Mouse (Mus musculus): ENCODE data around the gene Zfp319. TPM values are rescaled to one million over a fixed set of nuclear protein-coding genes. Genes with fewer than 3 reads are reported as not detected.

The Zfp319 gene
- polyA plus RNA-seq, 1 experiment from 2014 or later: 18.6 TPM

GRCm38 (mm10) chr8:95289066-95289650 is 42.6 kb downstream of the Zfp319 start:
- H3K9me3 ChIP-seq: no peaks in the 10 kb centered on the region
- no peak for ATAC-seq (replicated peaks)
- H3K36me3 ChIP-seq: no peaks in the 10 kb centered on the region
- no peak overlapping the region for H3K27ac ChIP-seq (replicated peaks)
- H3K4me1 ChIP-seq: peaks cover 9% of the 10 kb centered on the region
- H3K4me2 ChIP-seq (replicated peaks): no peak overlapping the region
- H3K27me3 ChIP-seq: 0 out of 2 replicates have a peak, but pooled peaks cover 3% of the 10 kb centered on the region
- WGBS: 72% methylated on average over 6 of the region's 6 CpGs
- H3K4me3 ChIP-seq: no peak overlapping the region
- no peak overlapping the region for H3K9ac ChIP-seq (replicated peaks)

- 58% methylated on average over 5 of the region's 5 CpGs for WGBS
- Histone ChIP-seq H3K9ac (replicated peaks) (no peak overlapping the region), H3K4me2 (replicated peaks) (no peak overlapping the region), H3K9me3 (no peaks in the 10 kb centered on the region), H3K4me1 (no peaks in the 10 kb centered on the region), H3K4me3 (no peak overlapping the region), H3K27ac (replicated peaks) (no peak overlapping the region), H3K27me3 (0 out of 2 replicates have a peak, but pooled peaks cover 3% of the 10 kb centered on the region), H3K36me3 (no peaks in the 10 kb centered on the region)
- peak; percentile 53; the same call in 1 of the 2 replicates for ATAC-seq (replicated peaks)
These were observed 50.3 kb downstream of the Zfp319 start for GRCm38 (mm10) chr8:95281493-95281892.

Other genes starting within 250 kb of the Zfp319 start
- gene Kifc3, start 129.1 kb downstream of the Zfp319 start, polyA plus RNA-seq (2015; fragmentation: Nextera tagmentation; extraction: Ambion mirVana): 16.0 and 20.7 TPM in 2 replicates
- gene Cngb1, start 25.4 kb downstream of the Zfp319 start, polyA plus RNA-seq (2015; fragmentation: Nextera tagmentation; extraction: Ambion mirVana): 0.18 and 0.31 TPM in 2 replicates
- gene Tepp, start 21.4 kb downstream of the Zfp319 start, polyA plus RNA-seq (2015; fragmentation: Nextera tagmentation; extraction: Ambion mirVana): 1.3 and 1.4 TPM in 2 replicates
- gene Usb1, start 334 bp upstream of the Zfp319 start, polyA plus RNA-seq (2015; fragmentation: Nextera tagmentation; extraction: Ambion mirVana): 44.4 and 45.9 TPM in 2 replicates
- 13.8 and 15.0 TPM in 2 replicates for gene Mmp15, start 20.3 kb upstream of the Zfp319 start, polyA plus RNA-seq (2015; fragmentation: Nextera tagmentation; extraction: Ambion mirVana)
- 131 and 141 TPM in 2 replicates for gene Cfap20, start 102.9 kb upstream of the Zfp319 start, polyA plus RNA-seq (2015; fragmentation: Nextera tagmentation; extraction: Ambion mirVana)
- gene Csnk2a2, start 158.1 kb upstream of the Zfp319 start, polyA plus RNA-seq (2015; fragmentation: Nextera tagmentation; extraction: Ambion mirVana): 9.8 and 10.6 TPM in 2 replicates
- gene Ccdc113, start 202.1 kb upstream of the Zfp319 start, polyA plus RNA-seq (2015; fragmentation: Nextera tagmentation; extraction: Ambion mirVana): 0.95 and 2.0 TPM in 2 replicates
- gene Prss54, start 244.4 kb upstream of the Zfp319 start, polyA plus RNA-seq (2015; fragmentation: Nextera tagmentation; extraction: Ambion mirVana): not detected in 2 replicates